Mouse (Mus musculus) lung, embryonic 15.5 days (tissue): ENCODE measurements at regions not wholly inside any gene's neighbourhood (a gene's known extent, or its start where the extent isn't known, plus 50 kb on each side); places are given as distances from the start of the nearest gene placed in this dataset.
"Not testable (repeated sequence)": the region's sequence is repeated elsewhere in the genome, so short reads cannot be mapped to it uniquely, and the experiment has no call there.

Experiments used
- ATAC-seq: fragments of 200-750 bp; cut with Nextera tagmentation; 2 replicates; pipeline ENCODE4 v1.8.0; 2017; ENCODE audit warnings: moderate number of reproducible peaks, borderline replicate concordance; ENCODE audit not compliant: low FRiP score, low TSS enrichment; ENCODE audit errors: extremely low read depth
- H3K27ac ChIP-seq: fragments of 300-500 bp; sonication (generic); 2 replicates; pipeline ENCODE4 v1.5.1; 2015; ENCODE audit warnings: moderate library complexity, mild to moderate bottlenecking, inconsistent platforms
- H3K27me3 ChIP-seq: fragments of 300-500 bp; sonication (generic); 2 replicates; pipeline ENCODE4 v1.6.1; 2015; ENCODE audit warnings: inconsistent platforms
- H3K36me3 ChIP-seq: fragments of 300-500 bp; sonication (generic); 2 replicates; pipeline ENCODE4 v1.6.1; 2015; ENCODE audit warnings: inconsistent platforms
- H3K4me1 ChIP-seq: fragments of 300-500 bp; sonication (generic); 2 replicates; pipeline ENCODE4 v1.6.1; 2015; ENCODE audit warnings: inconsistent platforms
- H3K4me2 ChIP-seq: fragments of 300-500 bp; sonication (generic); 2 replicates; pipeline ENCODE4 v1.6.1; 2015; ENCODE audit warnings: inconsistent platforms, mild to moderate bottlenecking, moderate library complexity
- H3K4me3 ChIP-seq: fragments of 300-500 bp; sonication (generic); 2 replicates; pipeline ENCODE4 v1.5.1; 2015; ENCODE audit warnings: mild to moderate bottlenecking, inconsistent platforms
- H3K9ac ChIP-seq: fragments of 300-500 bp; sonication (generic); 2 replicates; pipeline ENCODE4 v1.6.1; 2015; ENCODE audit warnings: inconsistent platforms
- H3K9me3 ChIP-seq: fragments of 300-500 bp; sonication (generic); 2 replicates; pipeline ENCODE4 v1.6.1; 2016; ENCODE audit warnings: inconsistent platforms
- WGBS: fragments of 180-500 bp; shearing (Covaris S2); methylation state at CpG from one replicate; pipeline ENCODE4 v1.1.7; 2015; 5-methylcytosine and 5-hydroxymethylcytosine counted together

DNA sequence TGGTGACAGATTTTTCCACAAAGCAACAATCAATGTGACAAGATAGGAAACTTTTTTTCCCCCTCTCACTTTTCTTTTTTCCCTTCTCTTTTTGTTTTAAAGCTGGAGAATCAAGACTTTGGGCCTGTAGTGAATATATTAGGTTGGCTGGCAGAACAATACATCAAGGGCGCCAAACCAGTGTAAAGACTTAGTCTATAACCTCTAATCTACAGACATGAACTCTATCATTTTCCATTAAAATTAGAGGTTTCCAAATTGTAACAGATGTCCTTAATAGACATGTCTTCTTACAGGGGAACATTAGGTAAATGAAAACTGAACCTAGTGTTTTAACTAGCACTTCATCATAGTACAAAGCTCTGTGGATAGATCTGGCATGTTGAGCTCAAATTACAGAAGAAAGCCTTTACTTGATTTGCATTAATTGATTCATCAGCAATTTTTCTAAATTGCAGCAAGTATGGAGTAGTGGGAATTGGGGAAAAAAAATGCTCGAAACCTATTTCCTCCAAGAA, 937.0 kb downstream of the Robo1 start:
- Histone ChIP-seq H3K36me3 (no peaks in the 10 kb centered on the region), H3K27ac (no peak overlapping the region), H3K4me1 (no peaks in the 10 kb centered on the region), H3K4me2 (no peak overlapping the region), H3K9me3 (no peaks in the 10 kb centered on the region), H3K27me3 (no peaks in the 10 kb centered on the region), H3K9ac (no peak overlapping the region), H3K4me3 (no peak overlapping the region)
- WGBS = 74% methylated on average over 2 of the region's 2 CpGs
- ATAC-seq = no peak

DNA sequence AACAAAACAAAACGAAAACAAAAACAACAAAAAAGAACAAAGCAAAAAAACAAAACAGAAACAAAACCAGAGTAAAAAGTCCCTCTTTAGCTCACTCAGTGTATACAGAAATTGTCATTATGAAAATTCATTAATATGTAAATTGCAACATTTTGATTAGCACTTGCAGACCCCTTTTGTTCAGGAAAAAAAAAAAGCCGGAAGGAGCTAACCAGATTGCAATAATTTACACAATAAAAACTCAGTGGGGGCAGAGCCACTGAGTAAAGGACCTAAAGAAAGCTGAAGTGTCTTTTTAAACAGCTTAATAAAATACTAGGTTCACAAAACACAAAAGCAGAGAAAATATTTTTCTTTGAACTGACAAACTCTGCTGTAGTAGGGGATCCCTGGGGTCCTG, 922.5 kb downstream of the Robo1 start:
- H3K4me2 ChIP-seq = no peak overlapping the region
- H3K9me3 ChIP-seq = no peaks in the 10 kb centered on the region
- no peak overlapping the region for H3K9ac ChIP-seq
- H3K36me3 ChIP-seq = no peaks in the 10 kb centered on the region
- H3K27me3 ChIP-seq = no peaks in the 10 kb centered on the region
- H3K4me1 ChIP-seq = no peaks in the 10 kb centered on the region
- 68% methylated on average over 2 of the region's 2 CpGs for WGBS
- H3K4me3 ChIP-seq = no peak overlapping the region
- no peak overlapping the region for H3K27ac ChIP-seq
- no peak for ATAC-seq

DNA sequence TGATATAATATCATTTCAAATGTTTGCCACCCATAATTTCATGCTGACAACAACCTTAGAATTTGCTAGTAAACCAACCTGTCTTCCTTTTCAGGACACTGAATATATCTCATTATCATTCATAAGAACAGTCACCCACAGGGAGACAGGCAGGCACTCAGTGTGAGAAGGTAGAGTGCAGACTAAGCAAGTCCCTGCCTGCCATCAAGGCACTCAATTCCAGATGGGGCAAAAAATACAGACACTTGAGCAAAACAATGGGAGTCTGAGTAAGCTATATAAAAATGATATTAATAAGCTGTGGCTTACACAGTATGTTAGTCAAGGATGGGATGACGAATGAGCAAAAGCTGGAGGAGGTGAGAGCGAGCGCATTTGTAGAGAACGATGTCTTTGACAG, 909.4 kb downstream of the Robo1 start:
- Histone ChIP-seq H3K4me1 (no peaks in the 10 kb centered on the region), H3K4me2 (no peak overlapping the region), H3K27me3 (no peaks in the 10 kb centered on the region), H3K9ac (no peak overlapping the region), H3K27ac (no peak overlapping the region), H3K36me3 (no peaks in the 10 kb centered on the region), H3K4me3 (no peak overlapping the region), H3K9me3 (no peaks in the 10 kb centered on the region)
- 85% methylated on average over 4 of the region's 4 CpGs for WGBS
- ATAC-seq = no peak

DNA sequence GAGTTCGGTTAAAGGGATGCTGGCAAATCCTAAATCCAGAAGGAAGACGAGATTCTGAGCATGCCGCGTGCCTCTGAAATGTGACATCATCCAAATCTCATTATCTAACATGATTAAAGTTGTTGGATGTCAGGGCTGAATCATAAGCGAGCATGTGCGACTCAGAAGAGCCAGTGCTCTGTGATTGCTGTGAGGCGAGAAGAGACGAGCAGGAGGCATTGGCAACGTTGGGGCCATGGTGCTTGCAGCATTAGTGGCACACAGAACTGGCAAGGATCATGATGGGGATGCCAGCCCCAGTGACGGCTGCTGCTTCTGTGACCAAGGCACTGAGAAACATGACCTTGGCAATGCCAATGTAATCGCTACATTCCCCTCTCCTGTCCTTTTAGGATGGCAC, 895.4 kb downstream of the Robo1 start:
- no peaks in the 10 kb centered on the region for H3K27me3 ChIP-seq
- no peak for ATAC-seq
- no peaks in the 10 kb centered on the region for H3K9me3 ChIP-seq
- no peaks in the 10 kb centered on the region for H3K4me1 ChIP-seq
- no peak overlapping the region for H3K4me3 ChIP-seq
- no peak overlapping the region for H3K27ac ChIP-seq
- no peaks in the 10 kb centered on the region for H3K36me3 ChIP-seq
- H3K4me2 ChIP-seq = no peak overlapping the region
- 83% methylated on average over 11 of the region's 11 CpGs for WGBS
- no peak overlapping the region for H3K9ac ChIP-seq

- H3K36me3 ChIP-seq = no peaks in the 10 kb centered on the region
- no peaks in the 10 kb centered on the region for H3K9me3 ChIP-seq
- 70% methylated on average over 3 of the region's 3 CpGs for WGBS
- H3K4me2 ChIP-seq = no peak overlapping the region
- no peak overlapping the region for H3K4me3 ChIP-seq
- H3K27ac ChIP-seq = no peak overlapping the region
- no peaks in the 10 kb centered on the region for H3K4me1 ChIP-seq
- H3K27me3 ChIP-seq = no peaks in the 10 kb centered on the region
- no peak overlapping the region for H3K9ac ChIP-seq
- ATAC-seq = no peak
These were observed 892.9 kb downstream of the Robo1 start for GRCm38 (mm10) chr16:73200991-73201390.

GRCm38 (mm10) chr16:73182776-73183175, 874.7 kb downstream of the Robo1 start:
- H3K27ac ChIP-seq = no peak overlapping the region
- no peak overlapping the region for H3K9ac ChIP-seq
- H3K4me3 ChIP-seq = no peak overlapping the region
- H3K4me1 ChIP-seq = no peaks in the 10 kb centered on the region
- WGBS = 72% methylated on average over 5 of the region's 5 CpGs
- no peaks in the 10 kb centered on the region for H3K9me3 ChIP-seq
- H3K36me3 ChIP-seq = no peaks in the 10 kb centered on the region
- ATAC-seq = no peak
- no peaks in the 10 kb centered on the region for H3K27me3 ChIP-seq
- no peak overlapping the region for H3K4me2 ChIP-seq

DNA sequence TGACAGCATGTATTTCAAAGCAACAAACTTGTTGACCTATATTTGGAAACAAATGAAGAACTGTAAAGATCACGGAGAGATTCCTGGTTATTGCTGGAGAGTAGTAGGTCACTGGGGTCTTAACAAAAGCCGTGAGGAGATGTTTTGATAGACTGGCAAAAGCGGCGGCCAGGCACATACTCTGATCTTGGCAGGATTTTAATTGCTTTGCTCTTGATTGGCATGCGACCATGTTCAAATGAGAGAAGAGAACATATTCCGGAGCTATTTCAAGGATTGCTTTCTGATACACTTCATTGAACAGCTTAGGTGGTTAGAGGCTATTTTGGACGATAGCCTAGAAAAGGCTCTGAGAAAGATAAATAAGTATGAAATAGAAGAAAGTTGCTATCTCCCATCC, 874.2 kb downstream of the Robo1 start:
- Histone ChIP-seq H3K9ac (no peak overlapping the region), H3K4me3 (no peak overlapping the region), H3K36me3 (no peaks in the 10 kb centered on the region), H3K27me3 (no peaks in the 10 kb centered on the region), H3K27ac (no peak overlapping the region), H3K4me1 (no peaks in the 10 kb centered on the region), H3K9me3 (no peaks in the 10 kb centered on the region), H3K4me2 (no peak overlapping the region)
- ATAC-seq = no peak
- WGBS = 78% methylated on average over 7 of the region's 7 CpGs

GRCm38 (mm10) chr16:73155447-73155846, 847.3 kb downstream of the Robo1 start:
- Histone ChIP-seq H3K4me1 (no peaks in the 10 kb centered on the region), H3K4me2 (no peak overlapping the region), H3K4me3 (no peak overlapping the region), H3K27me3 (no peaks in the 10 kb centered on the region), H3K36me3 (no peaks in the 10 kb centered on the region), H3K9ac (no peak overlapping the region), H3K27ac (no peak overlapping the region), H3K9me3 (no peaks in the 10 kb centered on the region)
- WGBS = 33% methylated on average over 2 of the region's 2 CpGs
- no peak for ATAC-seq

DNA sequence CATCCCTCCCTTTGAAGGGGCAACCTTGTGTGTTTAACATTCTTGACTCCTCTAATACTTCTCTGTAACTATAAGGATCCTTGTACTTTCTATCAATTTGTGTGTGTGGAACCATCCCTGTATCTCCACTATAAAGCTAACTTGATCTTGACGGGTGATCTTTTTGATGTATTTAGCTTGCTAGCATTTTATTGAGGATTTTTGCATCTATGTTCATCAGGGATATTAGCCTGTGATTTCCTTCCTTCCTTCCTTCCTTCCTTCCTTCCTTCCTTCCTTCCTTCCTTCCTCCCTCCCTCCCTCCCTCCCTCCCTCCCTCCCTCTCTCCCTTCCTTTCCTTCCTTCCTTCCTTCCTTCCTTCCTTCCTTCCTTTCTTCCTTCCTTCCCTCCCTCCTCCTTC, 819.8 kb downstream of the Robo1 start:
- H3K4me3 ChIP-seq, H3K9me3 ChIP-seq, ATAC-seq, H3K36me3 ChIP-seq, H3K27ac ChIP-seq, H3K9ac ChIP-seq, H3K4me1 ChIP-seq, H3K27me3 ChIP-seq, H3K4me2 ChIP-seq: not testable (repeated sequence)
- 94% methylated on average over 1 of the region's 1 CpGs for WGBS

DNA sequence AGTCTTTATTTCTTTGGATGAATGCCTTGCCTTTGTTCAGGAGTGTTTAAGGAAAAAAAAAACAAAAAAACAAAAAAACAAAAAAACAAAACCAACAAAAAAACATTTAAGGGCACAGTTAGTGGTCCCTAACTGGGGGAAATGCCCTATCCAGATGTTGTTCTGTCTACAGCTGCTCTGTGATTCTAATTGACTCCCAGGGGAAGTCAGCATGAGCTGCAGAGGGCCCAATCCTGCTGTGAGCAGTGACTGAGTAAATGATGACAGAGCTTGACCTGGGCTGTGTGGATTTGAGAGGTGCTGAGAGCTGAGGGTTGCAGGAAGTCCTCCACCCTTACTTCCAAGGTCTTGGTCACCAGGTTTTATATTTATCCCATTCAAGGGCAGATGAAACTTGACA, 812.5 kb downstream of the Robo1 start:
- no peaks in the 10 kb centered on the region for H3K4me1 ChIP-seq
- H3K4me2 ChIP-seq = no peak overlapping the region
- no peaks in the 10 kb centered on the region for H3K9me3 ChIP-seq
- no peak overlapping the region for H3K4me3 ChIP-seq
- ATAC-seq = no peak
- no peak overlapping the region for H3K27ac ChIP-seq
- H3K36me3 ChIP-seq = no peaks in the 10 kb centered on the region
- H3K9ac ChIP-seq = no peak overlapping the region
- H3K27me3 ChIP-seq = no peaks in the 10 kb centered on the region

- Histone ChIP-seq H3K4me2 (no peak overlapping the region), H3K9ac (no peak overlapping the region), H3K36me3 (no peaks in the 10 kb centered on the region), H3K4me3 (no peak overlapping the region), H3K27ac (no peak overlapping the region), H3K9me3 (no peaks in the 10 kb centered on the region), H3K27me3 (no peaks in the 10 kb centered on the region), H3K4me1 (no peaks in the 10 kb centered on the region)
- 48% methylated on average over 2 of the region's 2 CpGs for WGBS
- ATAC-seq = no peak
These were observed 809.2 kb downstream of the Robo1 start for GRCm38 (mm10) chr16:73117338-73117737.

DNA sequence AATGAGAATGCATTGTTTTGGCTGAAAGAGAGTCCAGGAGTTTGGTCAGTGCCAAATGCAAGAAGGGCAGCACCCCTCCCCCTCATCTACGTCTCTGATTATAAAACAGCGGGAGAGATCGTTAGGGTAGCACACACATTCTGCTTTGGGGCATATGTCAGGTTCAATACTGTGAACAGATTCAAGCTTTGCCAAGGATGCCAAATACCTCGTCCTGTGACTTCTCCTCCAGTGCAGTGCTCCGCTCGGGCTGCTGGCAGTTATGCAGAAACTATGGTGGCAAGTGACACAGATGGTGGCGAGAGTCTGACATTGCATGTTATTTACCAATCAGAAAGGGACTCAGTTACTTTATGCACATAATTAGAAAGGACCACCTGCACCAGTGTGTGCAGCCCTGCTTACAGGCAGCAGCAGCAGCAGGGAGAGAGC, 799.9 kb downstream of the Robo1 start:
- Histone ChIP-seq H3K4me1 (no peaks in the 10 kb centered on the region), H3K36me3 (no peaks in the 10 kb centered on the region), H3K4me2 (no peak overlapping the region), H3K27ac (no peak overlapping the region), H3K4me3 (no peak overlapping the region), H3K9ac (no peak overlapping the region), H3K9me3 (no peaks in the 10 kb centered on the region), H3K27me3 (no peaks in the 10 kb centered on the region)
- WGBS = 72% methylated on average over 7 of the region's 7 CpGs
- no peak for ATAC-seq

GRCm38 (mm10) chr16:73107608-73108007, 799.5 kb downstream of the Robo1 start:
- 80% methylated on average over 9 of the region's 9 CpGs for WGBS
- Histone ChIP-seq H3K9me3 (no peaks in the 10 kb centered on the region), H3K4me3 (no peak overlapping the region), H3K9ac (no peak overlapping the region), H3K27ac (no peak overlapping the region), H3K36me3 (no peaks in the 10 kb centered on the region), H3K27me3 (no peaks in the 10 kb centered on the region), H3K4me2 (no peak overlapping the region), H3K4me1 (no peaks in the 10 kb centered on the region)
- ATAC-seq = no peak
